Comparison of ENCODE assay signal across 13 mouse cellular contexts in genomic region chr17:63366045-63366444, GRCm38 (mm10).
DNase-seq lines count a peak whose midpoint lies in the region; ATAC-seq lines count a peak whose summit lies in the region.
"Had no signal": no experiment of that assay in that cellular context is flagged by ENCODE, and none has a peak within 500 bp of the region (broad histone marks: within the 10 kb centered on the region; RNA-seq: fewer than 3 reads in every experiment).

No protein-coding gene starts in this region.

- H3K36me3 ChIP-seq in forebrain, embryonic 11.5 days (ENCODE audit: control insufficient read depth, insufficient read depth, low read length), result no peaks in the 10 kb centered on the region
- H3K36me3 ChIP-seq in limb, embryonic 15.5 days, result no peaks in the 10 kb centered on the region

- peak; percentile 49 for DNase-seq in heart, adult 11 months
- DNase-seq in heart, postnatal 25 days (ENCODE audit: low spot score), result no peak
- DNase-seq in brain, adult 2 months (ENCODE audit: low read depth, low spot score), result peak; percentile 45
- peak; percentile 57 for DNase-seq in forebrain, embryonic 11.5 days (ENCODE audit: low spot score)
- DNase-seq in cerebellum, adult 11-12 months, result no peak
- no peak for DNase-seq in cerebellum, postnatal 25 days
- no peak for DNase-seq in neural tube, embryonic 10.5 days (ENCODE audit: extremely low spot score, low spot score)
- DNase-seq: adrenal gland, postnatal 10 days; cerebellum, adult 9-10 months; gastrocnemius, postnatal 10 days had no signal

- H3K4me3 ChIP-seq in forebrain, embryonic 11.5 days (ENCODE audit: low read depth, low read length), result no peak overlapping the region
- H3K4me3 ChIP-seq in limb, embryonic 15.5 days, result no peak overlapping the region

- intact Hi-C loops in heart, postnatal 25 days (cut with DNase I), result no loop called here

- H3K4me1 ChIP-seq in forebrain, embryonic 11.5 days (replicated peaks; ENCODE audit: control insufficient read depth, insufficient read depth, low read length), result no peaks in the 10 kb centered on the region
- H3K4me1 ChIP-seq in limb, embryonic 15.5 days, result peaks cover 9% of the 10 kb centered on the region; the same call in 1 of the 2 replicates

- no peaks in the 10 kb centered on the region for H3K27me3 ChIP-seq in forebrain, embryonic 11.5 days (ENCODE audit: control insufficient read depth, insufficient read depth, low read length)
- H3K27me3 ChIP-seq in limb, embryonic 15.5 days, result no peaks in the 10 kb centered on the region

- H3K4me2 ChIP-seq in forebrain, embryonic 11.5 days (ENCODE audit: low read depth, low read length, severe bottlenecking), result no peak overlapping the region
- no peak overlapping the region for H3K4me2 ChIP-seq in limb, embryonic 15.5 days

- WGBS in forebrain, embryonic 11.5 days, result 40% methylated on average over 11 of the region's 11 CpGs
- WGBS in limb, embryonic 15.5 days, result 27% methylated on average over 11 of the region's 11 CpGs

- H3K9me3 ChIP-seq in forebrain, embryonic 11.5 days (ENCODE audit: control insufficient read depth, low read length), result no peaks in the 10 kb centered on the region
- H3K9me3 ChIP-seq in limb, embryonic 15.5 days, result no peaks in the 10 kb centered on the region

- no peak overlapping the region for H3K27ac ChIP-seq in forebrain, embryonic 11.5 days (ENCODE audit: low read depth, low read length)
- H3K27ac ChIP-seq in limb, embryonic 15.5 days, result peak overlapping the region; percentile 33; the same call in 1 of the 2 replicates

- no peak for ATAC-seq in forebrain, embryonic 11.5 days (replicated peaks; ENCODE audit: low FRiP score)
- no peak for ATAC-seq in limb, embryonic 15.5 days (ENCODE audit: insufficient number of reproducible peaks, low FRiP score, low TSS enrichment, low read depth)
- ATAC-seq: intestine, postnatal 0 days; midbrain, embryonic 16.5 days had no signal

- H3K9ac ChIP-seq in forebrain, embryonic 11.5 days (ENCODE audit: low read length), result no peak overlapping the region
- no peak overlapping the region for H3K9ac ChIP-seq in limb, embryonic 15.5 days

Comparison
In these comparisons a context has a peak if more than half of its experiments do, and no peak if none do; other contexts are left out.
1. DNase-seq: peak in heart, adult 11 months (single experiment), brain, adult 2 months (single experiment) and forebrain, embryonic 11.5 days (single experiment); none in heart, postnatal 25 days (single experiment), cerebellum, adult 11-12 months (single experiment), cerebellum, postnatal 25 days (0 of 2) and neural tube, embryonic 10.5 days (single experiment).